Mouse (Mus musculus): ENCODE results near the gene Slc43a2.
"Not testable (repeated sequence)": the region's sequence is repeated elsewhere in the genome, so short reads cannot be mapped to it uniquely, and the experiment has no call there.

The Slc43a2 gene

DNA sequence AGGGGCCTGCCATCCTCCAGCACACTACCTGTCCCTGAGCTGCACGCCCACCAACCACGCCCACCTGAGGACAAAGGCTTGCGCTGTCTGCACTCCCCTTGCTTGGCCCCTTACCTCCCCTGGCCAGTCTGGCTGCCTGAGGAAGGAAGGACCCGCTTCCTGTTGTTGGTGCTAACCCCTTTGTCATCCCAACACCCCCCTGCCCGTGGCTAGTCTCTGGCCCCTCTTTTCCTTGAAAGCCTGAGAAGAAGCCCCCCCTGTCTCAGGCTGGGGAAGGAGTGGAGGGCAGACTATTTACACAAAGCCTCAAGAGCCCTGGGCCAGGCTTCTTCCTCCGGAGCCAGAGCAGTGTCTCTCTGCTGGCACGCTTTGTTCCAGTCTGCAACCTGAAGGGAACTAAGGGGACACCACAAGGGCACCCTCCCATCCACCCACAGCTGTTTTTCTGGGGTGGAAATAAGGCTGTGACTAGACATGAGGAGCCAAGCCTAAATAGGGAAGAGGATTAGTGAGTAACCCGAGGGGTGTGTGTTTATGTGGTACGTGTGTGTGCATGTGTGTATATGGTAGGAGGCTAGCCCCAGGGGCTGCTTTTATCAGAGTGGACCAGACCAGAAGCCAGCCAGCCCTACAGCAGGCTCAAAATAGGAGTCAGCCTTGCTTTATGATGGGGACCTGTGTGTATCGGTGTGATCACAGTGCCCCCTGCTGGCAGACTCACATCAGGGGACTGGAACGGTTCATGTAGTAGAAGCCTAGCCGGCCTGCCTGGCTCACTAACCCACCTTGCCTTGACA is 41.6 kb downstream of the Slc43a2 start:
- DNase-seq: peak; percentile 91 to 94

- no peak for DNase-seq
These were observed 43.1 kb downstream of the Slc43a2 start for GRCm38 (mm10) chr11:75574378-75575123.

- no peak for DNase-seq
These were observed 44.1 kb downstream of the Slc43a2 start for GRCm38 (mm10) chr11:75575560-75576123.

- DNase-seq: no peak
These were observed 47.1 kb downstream of the Slc43a2 start for GRCm38 (mm10) chr11:75578609-75579008.

DNA sequence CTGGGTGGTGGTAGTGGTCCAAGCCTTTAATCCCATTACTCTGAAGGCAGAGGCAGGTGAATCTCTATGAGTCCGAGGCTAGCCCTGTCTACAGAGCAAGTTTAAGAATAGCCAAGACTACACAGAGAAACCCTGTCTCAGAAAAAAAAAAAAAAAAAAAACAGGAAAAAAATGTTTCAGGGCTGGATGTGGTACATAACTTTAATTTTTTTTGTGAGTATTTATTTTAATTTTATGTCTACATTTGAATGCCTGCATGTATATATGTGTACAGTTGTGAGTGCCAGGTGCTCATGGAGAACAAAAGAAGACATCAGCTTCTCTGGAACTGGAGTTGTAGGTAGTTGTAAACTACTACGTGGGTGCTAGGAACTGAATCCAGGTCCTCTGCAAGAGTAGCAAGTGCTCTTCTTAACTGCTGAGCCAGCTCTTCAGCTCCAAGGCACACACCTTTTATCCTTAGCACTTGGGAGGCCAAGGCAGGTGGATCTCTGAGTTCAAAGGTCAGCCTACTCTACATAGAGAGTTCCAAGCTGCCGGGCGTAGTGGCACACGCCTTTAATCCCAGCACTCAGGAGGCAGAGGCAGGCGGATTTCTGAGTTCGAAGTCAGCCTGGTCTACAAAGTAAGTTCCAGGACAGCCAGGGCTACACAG is 50.1 kb downstream of the Slc43a2 start:
- DNase-seq: no peak

- no peak for DNase-seq
These were observed 52.0 kb downstream of the Slc43a2 start for GRCm38 (mm10) chr11:75583521-75583920.

- no peak for DNase-seq
These were observed 53.6 kb downstream of the Slc43a2 start for GRCm38 (mm10) chr11:75585061-75585460.

GRCm38 (mm10) chr11:75585978-75586377 is 54.5 kb downstream of the Slc43a2 start:
- DNase-seq: no peak

- no peak for DNase-seq
These were observed 55.5 kb downstream of the Slc43a2 start for GRCm38 (mm10) chr11:75586963-75587362.

DNA sequence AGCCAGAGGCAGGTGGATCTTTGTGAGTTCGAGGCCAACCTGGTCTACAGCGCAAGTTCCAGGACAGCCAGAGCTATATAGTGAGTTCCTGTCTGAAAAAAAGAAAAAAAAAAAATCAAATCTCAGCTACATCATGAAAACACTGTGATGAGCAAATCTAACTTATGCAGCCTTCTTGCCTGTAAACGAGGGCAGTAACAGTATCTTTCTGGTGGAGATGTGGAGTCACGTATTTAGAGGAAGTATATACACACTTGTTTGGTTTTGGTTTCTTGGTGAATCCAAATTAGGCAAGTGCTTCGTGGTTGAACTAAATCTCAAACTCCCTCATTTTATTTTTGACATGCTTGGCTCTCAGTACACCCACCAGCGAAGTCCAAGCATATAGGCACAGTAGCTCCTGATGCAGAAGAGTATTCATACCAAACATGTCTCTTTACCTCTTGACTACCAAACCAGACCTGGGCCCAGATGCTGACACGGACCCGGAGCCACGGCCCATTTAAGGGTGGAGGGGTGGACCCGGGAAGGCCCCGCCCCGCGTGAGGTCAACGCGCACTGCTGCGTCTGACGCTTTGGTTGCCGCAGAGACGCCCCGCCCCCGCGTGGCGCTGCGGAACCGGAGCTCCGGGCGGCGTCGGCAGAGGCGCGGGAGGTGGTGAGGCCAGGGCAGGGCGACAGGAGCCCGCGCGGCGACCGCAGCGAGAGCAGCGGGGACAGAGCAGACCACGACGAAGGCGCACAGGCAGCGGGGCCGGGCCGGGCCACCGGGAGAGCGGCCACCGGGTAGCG is 56.2 kb downstream of the Slc43a2 start, which contains the start of gene Pitpna:
Gene Pitpna, plus strand, starts transcription at position 605 of the 792 bp plus-strand sequence.
- DNase-seq: peak; percentile 97

DNA sequence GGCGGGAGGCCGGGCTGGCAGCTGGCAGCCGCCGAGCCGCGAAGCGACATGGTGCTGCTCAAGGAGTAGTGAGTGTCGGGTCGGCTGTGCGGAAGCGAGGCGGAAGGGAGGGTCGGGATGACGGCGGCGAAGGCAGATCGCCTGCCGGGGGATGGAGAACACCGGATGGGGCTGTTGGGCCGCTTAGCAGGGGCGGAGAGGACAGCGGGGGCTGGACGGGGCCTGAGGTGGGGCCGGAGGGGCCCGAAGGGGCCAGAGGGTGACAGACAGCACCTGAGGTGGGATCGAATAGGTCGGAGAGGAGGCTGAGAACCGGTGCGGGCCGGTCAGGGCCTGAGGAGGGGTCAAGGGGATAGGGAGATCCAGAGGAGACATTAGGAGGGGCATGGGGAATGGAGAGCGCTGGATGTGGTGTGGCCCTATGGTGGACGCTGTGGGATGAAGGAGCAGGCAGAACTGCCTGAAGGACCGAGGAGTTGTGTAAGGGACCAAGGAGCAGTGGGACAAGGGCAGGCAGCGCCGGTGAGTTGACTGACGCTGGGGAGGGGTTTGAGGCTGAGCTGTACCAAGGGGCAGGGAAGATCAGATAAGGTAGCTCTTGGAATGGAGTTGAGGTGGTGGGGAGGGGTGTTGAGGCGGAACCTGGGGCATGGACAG is 56.9 kb downstream of the Slc43a2 start:
- DNase-seq: peak in 1 of 2 experiments; percentile 87

DNA sequence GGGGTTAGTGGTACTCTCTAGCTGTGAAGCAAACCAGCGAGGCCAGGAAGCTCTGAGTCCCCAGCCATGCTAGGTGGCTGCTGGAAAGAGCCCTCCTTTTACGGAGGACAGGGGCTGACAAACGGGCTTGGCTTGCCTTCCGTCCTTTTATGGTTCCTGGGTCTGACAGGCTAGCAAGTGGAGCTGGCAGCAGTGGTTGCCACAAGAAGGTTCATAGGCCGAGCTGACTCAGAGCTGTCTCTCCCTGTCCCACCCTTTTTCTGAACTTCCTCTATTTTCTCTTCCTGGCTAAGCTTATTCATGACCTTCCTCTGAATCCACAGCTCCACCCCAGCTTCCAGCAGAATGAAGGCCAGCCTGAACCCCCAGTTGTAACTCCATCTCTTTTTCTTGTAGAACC is 61.1 kb downstream of the Slc43a2 start:
- DNase-seq: peak in 1 of 2 experiments; percentile 35

GRCm38 (mm10) chr11:75594431-75594830 is 62.9 kb downstream of the Slc43a2 start:
- DNase-seq: peak; percentile 33 to 40

- no peak for DNase-seq
These were observed 63.9 kb downstream of the Slc43a2 start for GRCm38 (mm10) chr11:75595404-75595803.

DNA sequence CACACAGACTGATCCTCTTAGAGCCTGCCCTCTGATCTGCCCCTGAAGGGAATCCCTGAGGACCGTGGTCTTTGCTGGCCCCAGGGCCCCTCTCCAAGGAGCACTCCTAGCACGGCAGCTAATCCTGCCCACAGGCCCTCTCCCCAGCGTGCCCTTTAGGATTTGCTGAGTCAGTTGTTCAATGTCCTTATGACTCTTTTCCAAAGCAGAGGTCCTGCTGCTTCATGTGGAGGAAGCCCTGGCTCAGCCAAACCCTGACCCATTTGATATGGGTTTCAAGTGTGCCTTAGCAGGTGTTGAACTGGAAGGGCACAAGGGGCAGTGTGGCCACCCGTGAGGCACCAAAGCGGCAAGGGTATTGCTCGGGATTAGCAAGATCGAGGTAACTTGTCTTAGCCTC is 64.3 kb downstream of the Slc43a2 start:
- no peak for DNase-seq

GRCm38 (mm10) chr11:75596726-75597255 is 65.3 kb downstream of the Slc43a2 start:
- peak; percentile 42 to 70 for DNase-seq

DNA sequence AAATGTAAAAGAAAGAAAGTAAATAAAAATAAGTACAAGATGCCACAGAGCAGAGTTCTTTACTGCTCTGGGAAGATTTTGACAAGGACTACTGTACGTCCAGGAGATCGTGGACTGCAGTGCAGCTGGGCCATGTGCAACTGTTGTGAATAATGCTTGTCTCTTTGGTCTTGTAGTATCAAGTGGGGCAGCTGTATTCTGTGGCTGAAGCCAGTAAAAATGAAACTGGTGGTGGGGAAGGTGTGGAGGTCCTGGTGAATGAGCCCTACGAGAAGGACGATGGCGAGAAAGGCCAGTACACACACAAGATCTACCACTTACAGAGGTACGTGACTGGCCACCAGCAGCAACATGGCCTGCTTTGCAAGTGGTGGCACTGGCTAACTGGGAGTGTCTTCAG is 66.5 kb downstream of the Slc43a2 start:
- no peak for DNase-seq

GRCm38 (mm10) chr11:75599802-75600201 is 68.3 kb downstream of the Slc43a2 start:
- DNase-seq: not testable (repeated sequence)

DNA sequence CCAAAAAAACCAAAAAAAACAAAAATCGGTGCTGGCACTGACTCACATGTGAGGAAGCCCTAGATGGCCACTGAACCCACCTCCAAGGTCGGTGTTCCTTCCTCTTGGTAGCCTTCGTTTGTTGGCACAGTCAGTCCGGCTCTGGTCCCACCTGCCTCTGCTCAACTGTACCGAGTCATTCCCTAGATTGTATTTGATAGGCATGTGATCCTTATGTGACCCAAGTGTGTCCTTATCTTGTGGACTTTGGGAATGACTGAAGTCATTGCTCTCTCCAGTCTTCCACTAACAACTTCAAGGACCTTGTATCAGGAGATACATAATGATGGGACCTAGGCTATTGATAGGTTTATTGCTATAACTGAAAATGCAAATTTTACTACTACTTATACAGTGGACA is 73.3 kb downstream of the Slc43a2 start:
- no peak for DNase-seq

DNA sequence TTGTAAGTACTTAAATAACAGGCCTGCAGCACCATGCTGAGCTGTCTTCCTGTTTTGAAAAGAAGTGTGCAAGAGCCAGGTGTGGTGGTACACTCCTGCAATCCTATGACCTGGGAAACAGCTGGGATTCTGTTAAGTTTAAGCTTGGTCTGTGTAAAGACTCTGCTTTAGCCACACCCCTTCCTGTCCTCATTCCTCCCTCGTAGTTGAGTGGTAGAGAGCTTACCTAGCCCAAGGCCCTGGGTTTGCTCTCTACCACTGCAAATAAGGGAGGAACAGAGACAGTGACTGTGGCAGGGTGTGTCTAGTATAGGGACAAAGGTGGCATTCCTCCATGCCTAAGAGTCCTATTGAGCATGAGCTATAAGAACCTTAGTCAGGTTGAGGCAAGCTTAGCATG is 73.8 kb downstream of the Slc43a2 start:
- DNase-seq: no peak

DNA sequence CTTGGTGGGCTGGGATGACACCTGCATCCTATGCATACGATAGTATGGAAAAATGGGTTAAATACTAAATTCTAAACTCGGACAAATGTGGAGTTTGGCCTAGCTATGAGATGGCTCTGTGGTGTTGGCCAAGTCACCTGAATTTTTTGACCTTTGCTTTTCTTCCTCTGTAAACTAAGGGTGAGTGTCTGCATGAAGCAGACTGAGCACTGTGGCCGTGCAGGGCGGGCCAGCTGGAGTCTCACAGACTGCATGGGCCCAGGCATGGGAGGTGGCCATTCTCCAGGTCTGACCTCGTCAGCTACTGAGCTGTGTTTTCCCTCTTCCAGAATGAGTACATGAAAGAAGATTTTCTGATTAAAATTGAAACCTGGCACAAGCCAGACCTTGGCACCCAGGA is 77.3 kb downstream of the Slc43a2 start:
- no peak for DNase-seq
